Mouse (Mus musculus) left cerebral cortex, postnatal 4 days (tissue): ENCODE results near the gene Rfx5. TPM values are rescaled to one million over a fixed set of nuclear protein-coding genes. Genes with fewer than 3 reads are reported as not detected.
A peak's percentile ranks its signal among the peaks of the same experiment; 100 is the strongest.

Experiments used
- DNase-seq: peaks from one replicate; pipeline ENCODE4 v3.0.0-alpha.2; 2022
- intact Hi-C: fragments of 180-260 bp; cut with DNase I; formaldehyde crosslinking; loops from one replicate; pipeline ENCODE4 v1.15.1; 2025
- microRNA-seq: library from miRNA; unstranded; fragments of <30 nt; microRNA quantifications from one replicate; pipeline ENCODE4 v1.2.0, GENCODE M21; 2022
- total RNA-seq, 2 experiments: library from RNA; stranded (reverse); gene quantifications; 2 replicates each; pipeline ENCODE4 v1.2.3; 2021

Gene Rfx5
- total RNA-seq, 2 experiments from 2014 or later, result 19.6 to 27.6 TPM

- no peak for DNase-seq
These were observed 30.4 kb downstream of the Rfx5 start for GRCm38 (mm10) chr3:94984312-94984711.

DNA sequence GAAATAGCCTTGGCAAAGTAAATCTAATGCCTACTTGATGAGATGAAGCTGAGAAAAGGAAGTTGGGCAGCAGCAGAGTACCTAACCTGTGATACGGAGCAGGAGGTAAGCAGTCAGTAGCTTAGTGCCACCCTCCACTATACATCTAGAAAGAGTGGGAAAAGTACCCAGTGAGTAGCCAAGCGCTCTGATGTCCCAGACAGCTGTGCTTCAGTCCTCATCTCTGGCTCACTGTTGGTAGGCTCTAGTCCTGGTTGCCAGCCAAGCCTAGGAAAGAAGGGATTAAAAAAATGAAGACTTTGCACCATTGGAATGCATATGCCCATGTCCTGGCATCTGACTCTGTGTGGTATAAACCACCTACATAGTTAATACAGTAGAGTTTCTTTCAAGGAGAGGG, 31.6 kb downstream of the Rfx5 start:
- intact Hi-C loops, result no loop called here
- DNase-seq, result no peak

More at GRCm38 (mm10) chr3:94984312-94984711, 30.4 kb downstream of the Rfx5 start:
- intact Hi-C loops, result no loop called here

DNA sequence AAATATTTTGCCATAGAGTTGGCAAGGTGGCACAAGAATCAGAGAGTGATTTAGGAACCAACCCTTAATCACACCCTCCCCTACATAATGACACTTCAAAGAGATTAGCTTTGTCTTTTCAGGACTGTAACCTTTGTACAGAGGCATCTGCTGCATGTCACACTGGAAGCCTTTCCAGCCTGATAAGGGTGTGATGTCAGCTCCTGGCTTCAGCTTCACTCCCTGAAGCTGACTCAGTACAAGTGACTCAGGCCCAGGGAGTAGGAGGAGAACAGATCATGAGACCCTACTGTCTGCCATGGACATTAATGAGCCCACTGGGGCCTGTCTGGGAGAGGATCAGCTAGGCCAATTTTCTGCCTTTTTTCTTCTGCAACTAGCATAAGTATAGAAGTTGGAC, 33.7 kb downstream of the Rfx5 start:
- intact Hi-C loops, result no loop called here
- no peak for DNase-seq

GRCm38 (mm10) chr3:94989159-94989761, 35.4 kb downstream of the Rfx5 start:
- DNase-seq, result no peak
- intact Hi-C loops, result no loop called here

- intact Hi-C loops, result loop anchor here (5.0 kb wide), 1 partner anchor 110 kb away; the partner anchor contains the start of gene Psmb4
- DNase-seq, result peak; percentile 81
These were observed 43.1 kb downstream of the Rfx5 start for GRCm38 (mm10) chr3:94996946-94997345.

- DNase-seq, result no peak
- intact Hi-C loops, result no loop called here
These were observed 48.7 kb downstream of the Rfx5 start for GRCm38 (mm10) chr3:95002569-95002968.

GRCm38 (mm10) chr3:95003273-95003672, 49.4 kb downstream of the Rfx5 start:
- no peak for DNase-seq
- intact Hi-C loops, result no loop called here

DNA sequence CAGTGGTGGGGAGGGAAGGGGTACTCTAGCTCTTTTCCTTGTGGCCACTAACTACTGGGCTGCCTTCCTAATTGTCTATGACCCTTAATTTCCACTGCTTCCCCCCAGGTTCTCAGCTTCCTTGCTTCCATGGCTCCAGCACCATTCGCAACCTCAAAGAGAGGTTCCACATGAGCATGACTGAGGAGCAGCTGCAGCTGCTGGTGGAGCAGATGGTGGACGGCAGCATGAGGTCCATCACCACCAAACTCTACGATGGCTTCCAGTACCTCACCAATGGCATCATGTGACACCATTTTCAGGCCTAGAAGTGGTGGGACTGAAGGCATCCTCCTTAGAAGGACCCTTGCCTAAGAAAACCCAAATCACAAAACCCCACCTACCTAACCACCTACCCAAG, 51.8 kb downstream of the Rfx5 start:
- intact Hi-C loops, result no loop called here

DNA sequence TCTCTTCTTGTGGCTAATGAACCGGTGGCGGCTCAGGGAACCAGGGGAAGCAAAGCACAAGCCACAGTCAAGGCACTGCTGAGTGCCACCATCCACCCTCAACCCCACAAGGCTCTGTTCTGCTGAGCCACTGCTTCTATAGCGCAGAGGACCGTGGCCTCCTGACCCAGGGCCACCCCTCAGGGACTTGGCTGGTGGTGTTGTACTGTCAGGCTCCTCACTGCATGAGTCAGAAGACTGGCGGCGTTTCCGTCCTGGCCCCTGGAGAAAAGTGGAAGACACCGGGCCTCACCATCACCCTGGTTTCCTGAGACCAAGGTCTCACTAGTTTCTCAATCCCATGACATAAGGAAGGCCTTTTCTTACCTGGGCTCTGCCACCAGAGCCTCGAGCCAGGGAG, 53.8 kb downstream of the Rfx5 start:
- intact Hi-C loops, result no loop called here
- DNase-seq, result no peak

More for the DNA sequence above, 51.8 kb downstream of the Rfx5 start:
- no peak for DNase-seq

DNA sequence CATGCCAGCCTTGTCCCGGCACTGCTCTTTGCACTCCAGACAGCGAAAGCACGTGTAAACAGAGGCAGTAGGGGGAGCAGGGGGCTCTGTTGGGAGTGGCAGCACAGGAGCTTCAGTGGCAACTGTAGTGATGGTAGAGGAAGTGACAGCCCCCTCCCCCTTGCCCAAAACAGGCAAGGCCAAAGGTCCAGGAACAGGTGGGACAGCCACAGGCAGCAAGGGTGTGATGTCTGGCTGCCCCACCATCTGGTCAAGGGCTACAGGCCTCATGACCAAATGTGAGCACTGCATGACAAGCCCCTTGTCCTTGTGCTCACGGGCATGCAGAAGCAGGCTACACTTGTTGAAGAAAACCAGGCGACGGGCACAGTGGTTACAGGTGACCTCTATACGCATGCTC, 56.5 kb downstream of the Rfx5 start:
- intact Hi-C loops, result no loop called here
- no peak for DNase-seq

Small RNA genes within 50 kb of the gene (microRNA-seq; reads per million reads assigned to microRNA genes)
- 3.6 reads per million, percentile 6 among the genes with 10 or more reads in this experiment for gene Mir7013

Other genes starting within 250 kb of the Rfx5 start
- 10 to 100 TPM; 17.1 to 17.9 TPM for gene Cgn, start 167.6 kb upstream of the Rfx5 start, total RNA-seq
- 10 to 100 TPM; 97.9 to 99.7 TPM for gene Pogz, start 116.5 kb upstream of the Rfx5 start, total RNA-seq
- 100 to 1,000 TPM; 320 to 322 TPM for gene Psmb4, start 67.1 kb upstream of the Rfx5 start, total RNA-seq
- 1 to 10 TPM; 3.8 to 4.8 TPM for gene Selenbp1, start 21.0 kb upstream of the Rfx5 start, total RNA-seq
- 10 to 100 TPM; 50.0 to 56.4 TPM for gene Pi4kb, start 20.7 kb downstream of the Rfx5 start, total RNA-seq
- 10 to 100 TPM; 23.6 to 25.4 TPM for gene Zfp687, start 61.4 kb downstream of the Rfx5 start, total RNA-seq
- 100 to 1,000 TPM; 144 to 158 TPM for gene Psmd4, start 88.5 kb downstream of the Rfx5 start, total RNA-seq
- gene Pip5k1a, start 152.9 kb downstream of the Rfx5 start, total RNA-seq, result 10 to 100 TPM; 20.1 to 25.3 TPM
- 10 to 100 TPM; 77.2 to 78.4 TPM for gene Vps72, start 156.9 kb downstream of the Rfx5 start, total RNA-seq
- gene Tmod4, start 170.4 kb downstream of the Rfx5 start, total RNA-seq, result 1 to 10 TPM in 1 of 2 experiments, under 1 TPM in 1; 0.87 to 1.0 TPM
- gene Scnm1, start 179.9 kb downstream of the Rfx5 start, total RNA-seq, result 10 to 100 TPM; 39.9 to 43.2 TPM
- gene Lysmd1, start 180.0 kb downstream of the Rfx5 start, total RNA-seq, result 10 to 100 TPM; 19.8 to 23.0 TPM
- under 1 TPM; 0.74 to 0.92 TPM for gene Tnfaip8l2, start 188.3 kb downstream of the Rfx5 start, total RNA-seq
- 100 to 1,000 TPM; 141 to 155 TPM for gene Sema6c, start 206.4 kb downstream of the Rfx5 start, total RNA-seq